Mouse (Mus musculus) ES-E14 (cell line): Measurements from ENCODE around the gene Ralbp1.

ENCODE experiments used
- CHD2 ChIP-seq: IDR thresholded peaks from 2 replicates; pipeline ENCODE4 v1.6.1; 2014; ENCODE audit warnings: mild to moderate bottlenecking, low read depth, low read length, inconsistent platforms
- HCFC1 ChIP-seq: IDR thresholded peaks from 2 replicates; pipeline ENCODE4 v1.6.1; 2012; ENCODE audit warnings: low read length, inconsistent platforms, borderline replicate concordance; ENCODE audit not compliant: insufficient read depth
- MAFK ChIP-seq: IDR thresholded peaks from 2 replicates; pipeline ENCODE4 v1.6.1; 2014; ENCODE audit warnings: mild to moderate bottlenecking, low read depth, low read length, inconsistent platforms; ENCODE audit not compliant: insufficient read depth
- ZC3H11A ChIP-seq: IDR thresholded peaks from 2 replicates; pipeline ENCODE4 v1.6.1; 2012; ENCODE audit warnings: low read depth, mild to moderate bottlenecking, inconsistent platforms, low read length, borderline replicate concordance
- ZNF384 ChIP-seq: IDR thresholded peaks from 2 replicates; pipeline ENCODE4 v1.6.1; 2012; ENCODE audit warnings: low read depth, low read length, inconsistent platforms

DNA sequence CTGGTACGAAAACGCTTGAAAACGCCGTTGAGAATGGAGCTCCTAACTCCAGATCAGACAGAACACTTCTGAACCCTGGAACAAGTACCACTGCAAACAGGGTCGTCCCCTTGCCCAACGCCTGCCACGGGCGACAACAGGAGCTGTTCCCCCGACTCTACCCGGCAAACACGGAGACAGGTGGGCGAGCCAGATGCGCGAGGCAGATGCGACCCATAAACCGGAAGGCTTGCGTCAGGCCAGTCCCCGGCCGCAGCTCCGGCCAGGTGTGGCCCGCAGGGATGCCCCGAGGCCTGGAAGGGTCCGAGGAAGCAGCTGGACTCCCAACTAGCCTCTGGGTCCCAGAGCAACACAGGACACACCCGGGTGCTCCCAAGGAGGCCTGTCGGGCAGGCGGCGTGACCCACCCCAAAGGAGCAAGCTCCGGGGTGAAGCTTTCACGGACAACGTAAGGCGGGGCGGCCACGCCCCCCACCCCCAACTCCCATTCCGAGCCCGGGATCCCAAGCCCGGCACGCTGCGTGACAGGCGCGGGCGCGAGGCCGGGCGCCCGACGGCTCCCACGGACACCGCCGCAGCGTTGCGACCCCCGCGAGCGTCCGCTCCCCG lies 1.4 kb downstream of the Ralbp1 start:
- no peak for TF ChIP-seq CHD2
- no peak for TF ChIP-seq ZNF384
- TF ChIP-seq HCFC1 = no peak
- TF ChIP-seq ZC3H11A = no peak
- no peak for TF ChIP-seq MAFK
